Mouse (Mus musculus) ovary, adult 18-20 months (tissue): Measurements from ENCODE around the gene Dusp28.

ENCODE experiments used
- DNase-seq: peaks from one replicate; pipeline ENCODE4 v3.0.0; 2022; ENCODE audit warnings: low spot score, mixed read lengths

Gene Dusp28

DNA sequence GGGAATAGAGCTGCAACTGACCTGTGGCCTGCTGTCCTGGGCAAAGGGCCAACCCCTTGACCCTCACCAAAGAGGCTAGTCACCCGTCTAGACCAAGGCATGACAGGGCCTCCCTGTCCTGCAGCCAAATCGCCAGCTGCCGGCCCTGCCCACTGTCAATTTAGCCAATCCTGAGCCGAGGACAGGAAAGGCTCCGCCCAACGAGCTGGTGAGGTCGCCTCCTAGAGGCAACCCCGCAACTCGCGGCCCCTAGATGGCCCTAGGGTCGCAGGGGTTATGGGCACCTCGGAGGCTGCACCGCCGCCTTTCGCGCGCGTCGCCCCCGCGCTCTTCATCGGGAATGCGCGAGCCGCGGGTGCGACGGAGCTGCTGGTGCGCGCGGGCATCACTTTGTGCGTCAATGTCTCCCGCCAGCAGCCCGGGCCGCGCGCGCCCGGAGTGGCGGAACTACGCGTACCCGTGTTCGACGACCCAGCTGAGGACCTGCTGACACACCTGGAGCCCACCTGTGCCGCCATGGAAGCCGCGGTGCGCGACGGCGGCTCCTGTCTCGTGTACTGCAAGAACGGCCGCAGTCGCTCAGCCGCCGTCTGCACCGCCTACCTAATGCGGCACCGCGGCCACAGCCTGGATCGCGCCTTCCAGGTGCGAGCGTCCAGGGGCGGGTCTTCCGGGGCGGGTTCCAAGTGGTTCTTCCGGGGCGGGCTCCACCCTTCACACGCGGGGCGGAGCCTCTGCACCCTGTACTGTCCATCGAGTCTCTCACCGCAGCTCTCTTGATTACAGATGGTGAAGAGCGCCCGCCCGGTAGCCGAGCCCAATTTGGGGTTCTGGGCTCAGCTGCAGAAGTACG lies at the start of gene Dusp28:
Dusp28 (plus strand) TSS at position 203 of the 853 bp plus-strand sequence.
- peak; percentile 87 for DNase-seq

DNA sequence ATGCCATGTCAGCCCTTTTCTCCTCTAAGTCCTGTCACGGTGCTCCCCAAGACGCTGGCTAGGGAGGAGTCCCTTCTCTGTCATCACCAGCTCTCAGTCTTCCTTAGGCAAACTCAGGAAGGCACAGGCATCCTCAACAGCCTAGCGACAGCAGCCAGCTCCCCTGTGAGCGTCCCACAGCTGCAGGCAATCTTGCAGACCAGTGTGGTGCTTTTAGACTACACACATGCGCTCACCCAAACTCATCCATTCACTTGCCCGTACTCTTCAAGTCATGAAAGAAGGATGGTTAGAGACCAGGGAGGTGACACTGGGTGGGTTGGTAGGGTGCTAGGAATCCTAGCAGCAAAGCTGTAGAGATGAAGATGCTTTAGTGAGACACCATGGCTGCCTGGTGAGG lies 45.3 kb upstream of the Dusp28 start:
- no peak for DNase-seq

DNA sequence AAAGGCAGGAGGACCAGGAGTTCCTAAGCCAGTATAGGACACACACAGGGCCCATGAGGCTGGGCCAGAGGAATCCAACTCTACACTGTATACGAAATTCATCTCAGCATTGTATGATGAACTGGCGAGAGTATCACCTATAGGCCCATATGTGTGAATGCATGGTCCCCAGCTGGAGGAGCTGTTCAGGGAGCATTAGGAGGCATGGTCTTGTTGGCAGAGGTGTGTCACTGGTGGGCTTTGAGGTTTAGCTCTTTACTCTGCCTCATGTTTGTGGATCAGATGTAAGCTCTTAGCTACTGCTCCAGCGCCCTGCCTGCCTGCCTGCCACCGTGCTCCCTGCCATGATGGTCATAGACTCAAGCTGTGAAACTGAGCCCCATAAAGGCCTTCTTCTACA lies 43.5 kb upstream of the Dusp28 start:
- no peak for DNase-seq

DNA sequence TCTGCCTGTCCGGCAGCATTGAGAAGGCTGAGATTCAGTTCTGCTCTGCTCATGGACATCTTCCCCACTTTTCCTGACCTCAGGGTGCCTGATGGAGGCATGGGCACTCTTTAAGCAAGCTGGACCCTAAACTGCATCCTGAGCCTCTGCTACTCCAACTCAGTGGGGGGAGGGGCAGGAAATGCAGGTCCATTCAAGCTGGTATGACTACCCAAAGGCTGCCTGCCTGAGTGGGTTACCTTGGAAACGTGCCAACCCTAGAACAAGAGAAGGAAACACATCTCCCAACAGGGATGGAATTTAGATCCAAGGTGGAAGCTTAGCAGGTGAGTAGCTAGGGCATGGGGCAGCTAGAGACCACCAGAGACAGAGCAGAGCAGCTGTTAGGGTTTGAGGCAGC lies 40.6 kb upstream of the Dusp28 start:
- DNase-seq = no peak

DNA sequence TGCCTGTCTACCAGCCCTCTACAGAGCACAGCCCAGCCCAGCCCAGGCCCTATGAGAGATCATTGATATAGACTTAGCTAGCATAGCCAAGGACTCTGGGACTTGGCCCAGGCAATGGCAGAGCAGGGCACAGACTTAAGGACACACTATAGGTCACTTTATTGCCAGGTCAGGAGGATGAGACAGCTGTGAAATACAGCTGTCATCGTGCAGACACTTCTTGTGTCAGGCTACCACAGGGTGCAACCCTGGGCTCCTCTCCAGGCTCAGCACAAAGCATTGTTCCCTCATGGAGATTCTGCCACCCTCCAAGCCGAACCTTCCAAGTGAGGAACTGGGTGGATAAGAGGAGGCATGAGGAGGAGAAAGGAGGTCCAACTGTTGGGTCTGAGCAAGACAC lies 36.8 kb upstream of the Dusp28 start:
- DNase-seq = no peak

DNA sequence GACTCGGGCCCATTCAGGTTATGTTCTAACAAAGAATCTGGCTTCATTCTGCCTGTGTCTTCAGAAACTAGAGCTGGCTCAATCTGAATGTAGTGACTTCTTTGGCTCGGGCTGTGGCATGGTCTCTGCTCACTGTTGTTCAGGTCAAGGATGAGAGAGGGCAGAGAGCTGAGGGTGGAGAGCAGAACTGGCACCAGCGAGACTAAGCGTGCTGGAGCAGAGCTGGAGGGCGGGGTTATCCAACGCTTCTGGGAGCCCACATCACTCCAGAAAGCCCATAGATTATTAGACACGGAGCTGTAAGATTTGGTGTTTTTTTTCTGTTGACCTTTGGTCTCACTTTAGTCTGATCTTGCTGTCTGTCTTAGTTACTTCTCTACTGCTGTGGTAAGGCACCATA lies 34.1 kb upstream of the Dusp28 start:
- DNase-seq = no peak

DNA sequence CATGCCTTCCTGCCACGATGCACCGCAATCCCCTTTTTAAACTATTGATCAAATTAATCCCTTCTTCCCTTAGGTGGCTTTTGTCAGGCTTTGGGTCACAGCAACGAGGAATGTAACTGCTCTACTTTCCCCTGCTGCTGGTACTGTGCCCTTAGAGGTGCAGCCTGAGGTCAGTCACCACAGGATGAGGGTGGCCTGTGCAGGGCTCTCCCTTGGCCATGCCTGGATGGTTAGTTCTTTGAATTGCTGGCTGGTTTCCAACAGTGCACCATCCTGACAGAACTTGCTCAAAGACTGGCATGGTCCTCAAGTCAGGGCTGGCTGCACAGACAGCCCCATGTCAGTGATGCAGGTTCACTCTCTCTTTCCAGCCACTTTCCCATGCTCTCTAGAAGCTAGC lies 32.8 kb upstream of the Dusp28 start:
- DNase-seq = no peak

DNA sequence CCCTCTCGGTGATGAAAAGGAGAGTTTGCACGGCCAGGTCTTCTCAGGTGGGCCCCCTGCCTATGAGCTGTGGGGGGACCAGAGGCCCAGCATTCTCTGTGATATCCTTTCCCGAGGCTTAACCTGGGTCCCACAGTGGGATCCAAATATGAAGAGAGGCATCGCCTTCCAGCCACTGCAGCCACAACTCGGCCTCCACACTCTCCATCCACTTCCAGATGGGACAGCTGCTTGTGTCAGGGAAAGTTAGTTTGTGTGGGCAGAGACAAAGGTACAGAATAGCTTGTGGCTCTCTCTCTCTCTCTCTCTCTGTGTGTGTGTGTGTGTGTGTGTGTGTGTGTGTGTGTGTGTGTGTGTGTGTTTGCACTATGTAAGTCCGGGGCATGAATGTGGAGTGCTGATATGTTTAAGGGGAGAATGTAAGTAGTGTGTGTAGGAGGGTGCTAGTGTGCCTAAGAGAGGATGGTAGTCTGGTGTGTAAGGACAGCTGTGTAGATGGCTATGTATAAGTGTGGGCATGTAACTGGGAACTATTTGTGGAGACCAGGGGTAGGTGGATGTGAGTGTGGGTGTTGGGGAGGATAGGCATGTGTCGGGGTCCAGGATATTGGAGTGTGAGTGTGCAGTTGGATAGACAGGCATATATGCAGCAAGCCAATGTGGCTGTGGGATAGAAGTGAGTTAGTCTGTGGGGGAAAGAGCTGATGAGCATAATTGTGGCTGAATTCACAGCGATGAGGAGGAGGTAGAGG lies 31.2 kb upstream of the Dusp28 start:
- no peak for DNase-seq

DNA sequence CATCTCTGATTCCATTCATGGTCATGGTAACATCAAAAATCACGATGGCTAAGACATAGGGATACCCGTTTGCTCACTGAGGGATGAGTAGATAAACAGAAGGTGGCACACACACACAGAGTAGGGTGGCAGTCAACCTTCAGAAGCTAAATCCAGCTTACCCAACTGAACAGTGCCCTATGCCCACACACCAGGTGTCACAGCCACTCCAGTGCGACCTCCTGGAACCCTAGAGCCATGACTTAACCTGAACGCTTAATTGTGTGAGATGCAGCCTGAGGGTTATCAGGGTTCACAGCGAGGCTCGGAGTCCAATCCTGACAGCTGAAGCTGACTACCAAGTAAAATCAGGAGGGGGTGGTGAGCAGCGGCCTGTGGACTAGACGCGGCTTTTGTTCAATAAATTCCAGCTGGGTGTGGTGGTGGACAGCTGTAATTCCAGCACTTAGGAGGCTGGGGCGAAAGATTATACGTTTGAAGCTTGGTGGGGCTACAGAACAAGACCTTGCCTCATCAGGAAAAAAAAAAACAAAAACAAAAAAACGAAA lies 29.3 kb upstream of the Dusp28 start:
- no peak for DNase-seq

DNA sequence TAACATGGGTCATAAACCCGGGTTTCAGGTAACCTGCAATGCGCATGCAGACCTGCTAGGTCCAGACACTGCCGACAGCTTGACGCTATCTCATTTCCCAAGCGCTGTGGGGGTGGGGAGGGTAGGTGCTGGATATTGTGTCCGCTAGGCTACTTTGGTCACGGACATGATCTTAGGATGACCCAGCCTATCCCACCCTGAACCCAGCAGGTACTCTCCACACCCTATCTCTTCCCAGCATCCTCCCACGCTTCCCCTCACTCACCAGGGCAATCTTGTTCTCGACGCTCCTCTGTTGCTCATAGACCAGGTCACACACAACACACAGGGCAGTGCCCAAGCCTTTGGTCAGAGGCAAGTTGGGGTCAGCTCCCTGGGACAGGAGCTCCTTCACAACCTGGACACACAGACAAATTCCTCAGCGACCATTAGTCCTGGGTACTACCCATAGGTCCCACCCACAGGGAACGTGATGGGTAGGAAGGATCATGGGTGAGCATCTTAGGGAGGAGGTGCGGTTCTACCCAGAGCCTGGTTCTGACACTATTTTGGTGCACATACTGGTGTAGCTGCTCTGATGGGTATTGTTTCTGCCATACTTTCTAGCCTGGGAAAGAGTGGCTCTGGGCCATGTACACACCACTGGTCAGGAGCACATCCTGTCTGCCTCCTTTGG lies 28.6 kb upstream of the Dusp28 start:
- DNase-seq = no peak

DNA sequence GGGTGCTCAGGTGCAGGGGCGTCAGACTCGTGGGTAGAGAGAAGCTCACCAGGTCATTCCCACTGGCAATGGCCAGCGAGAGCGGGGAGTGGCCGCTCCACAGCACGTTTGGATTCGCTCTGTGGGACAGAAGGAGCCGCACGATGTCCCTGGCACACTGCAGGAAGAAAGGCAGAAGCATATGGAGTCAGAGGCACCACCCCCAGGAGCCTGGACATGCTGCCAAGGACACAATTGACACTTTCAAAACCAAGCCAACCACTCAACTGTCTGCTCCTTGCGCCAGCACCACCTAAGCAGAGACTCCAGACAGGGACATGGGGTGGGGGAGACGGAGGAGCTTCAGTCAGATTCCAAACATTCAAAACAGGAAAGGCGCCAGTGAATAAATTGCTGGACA lies 27.5 kb upstream of the Dusp28 start:
- no peak for DNase-seq

DNA sequence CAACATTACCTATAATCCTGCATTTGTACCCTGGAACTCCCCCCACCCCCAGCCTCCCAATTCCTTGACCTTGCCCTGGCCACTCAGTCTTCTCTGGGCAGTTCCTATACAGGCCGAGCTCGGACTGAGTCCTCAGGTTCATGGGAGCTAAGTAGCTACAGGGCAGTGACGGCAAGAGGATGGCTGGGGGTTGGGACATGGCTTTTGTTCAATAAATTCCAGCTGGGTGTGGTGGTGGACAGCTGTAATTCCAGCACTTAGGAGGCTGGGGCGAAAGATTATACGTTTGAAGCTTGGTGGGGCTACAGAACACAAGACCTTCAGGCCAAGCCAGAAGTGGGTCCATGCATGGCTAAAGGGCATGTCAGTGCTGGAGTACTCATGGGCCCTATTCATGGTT lies 26.7 kb upstream of the Dusp28 start:
- no peak for DNase-seq

DNA sequence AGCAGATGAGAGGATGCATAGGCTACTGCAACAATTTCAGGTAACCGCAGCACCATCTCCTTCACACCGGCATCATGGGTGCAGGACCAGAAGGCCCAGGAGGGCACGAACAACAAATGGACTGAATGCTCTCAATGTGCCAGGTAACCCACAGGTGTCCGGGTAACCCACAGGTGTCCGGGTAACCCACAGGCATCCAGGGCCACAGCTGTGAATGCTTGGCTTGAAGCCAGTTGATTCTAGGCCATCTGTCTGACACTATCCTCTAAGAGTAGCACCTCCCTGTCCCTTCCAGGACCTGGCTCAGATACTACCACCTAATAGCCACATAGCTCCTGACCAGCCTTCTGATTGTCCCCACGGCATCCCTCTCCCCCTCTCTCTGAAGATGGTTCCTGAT lies 24.8 kb upstream of the Dusp28 start:
- no peak for DNase-seq

DNA sequence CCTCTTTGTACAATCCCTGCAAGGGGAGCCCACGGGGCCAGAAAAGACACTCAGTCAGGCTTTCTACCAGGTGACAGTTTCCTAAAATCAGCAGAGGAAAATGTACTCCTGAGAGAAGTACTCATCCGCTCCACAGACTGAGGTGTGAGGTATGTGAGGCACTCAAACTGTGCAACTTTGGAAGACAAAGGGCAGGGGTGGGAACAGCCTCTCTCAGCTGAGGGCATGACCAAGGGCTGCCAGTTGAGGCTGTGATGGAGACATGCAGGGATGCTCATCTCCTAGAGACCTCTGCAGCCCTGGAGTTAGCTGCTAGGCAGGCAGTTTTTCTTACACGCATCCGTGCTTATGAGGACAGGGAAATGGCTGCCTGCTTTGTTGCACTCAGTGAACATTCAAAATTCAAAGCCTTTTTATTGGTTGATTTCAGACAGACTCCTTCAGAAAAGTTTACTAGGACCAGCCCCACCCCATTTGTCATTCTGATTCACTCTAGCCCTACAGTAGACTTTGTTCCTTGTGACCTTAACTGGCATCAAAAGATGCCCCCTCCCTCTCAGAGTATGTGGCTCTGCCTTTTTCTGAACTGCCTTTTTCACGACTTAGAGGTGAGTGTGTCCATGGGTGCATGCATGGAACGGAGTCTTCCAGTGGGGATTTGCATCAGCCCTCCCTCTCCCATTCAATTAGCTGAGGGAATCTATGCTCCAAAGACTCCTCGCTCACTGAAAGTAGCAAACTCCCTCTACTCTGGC lies 17.7 kb upstream of the Dusp28 start:
- DNase-seq = no peak

DNA sequence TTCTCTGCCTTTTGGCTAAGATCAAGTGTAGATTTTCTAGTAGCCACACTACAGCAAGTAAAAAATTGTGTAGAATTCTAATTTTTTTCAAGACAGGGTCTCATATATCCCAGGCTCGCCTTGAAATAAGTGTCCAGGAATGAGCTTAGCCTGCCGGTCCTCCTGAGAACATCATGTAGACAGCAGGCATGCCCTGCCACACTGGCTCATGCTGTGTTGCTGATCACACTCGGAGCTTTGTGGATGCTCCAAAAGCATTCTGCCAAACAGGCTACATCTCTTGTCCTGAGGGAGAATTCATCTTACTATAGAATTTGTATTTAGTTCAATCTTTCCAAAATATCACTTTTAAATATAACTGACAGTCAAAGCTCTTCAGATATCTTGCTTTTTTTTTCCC lies 14.0 kb upstream of the Dusp28 start:
- DNase-seq = no peak

DNA sequence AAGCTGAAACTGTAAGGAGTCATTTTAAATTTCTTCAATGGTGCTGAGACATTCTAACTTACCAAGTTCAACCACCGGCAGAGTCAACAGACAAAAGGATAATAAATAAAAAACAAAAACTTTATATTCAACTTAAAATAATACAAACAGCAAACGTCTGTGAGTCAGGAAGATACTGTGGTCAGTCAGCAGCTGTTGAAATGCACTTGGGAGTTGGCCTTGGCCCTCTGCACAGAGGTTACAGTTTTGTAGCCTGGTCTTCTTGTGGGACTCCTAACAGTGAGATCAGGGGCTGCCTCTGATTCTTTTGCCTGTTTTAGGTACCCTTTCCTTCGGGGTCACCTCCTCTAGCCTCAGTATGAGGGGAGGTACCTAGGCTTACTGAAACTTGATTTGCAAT lies 12.9 kb upstream of the Dusp28 start:
- no peak for DNase-seq

DNA sequence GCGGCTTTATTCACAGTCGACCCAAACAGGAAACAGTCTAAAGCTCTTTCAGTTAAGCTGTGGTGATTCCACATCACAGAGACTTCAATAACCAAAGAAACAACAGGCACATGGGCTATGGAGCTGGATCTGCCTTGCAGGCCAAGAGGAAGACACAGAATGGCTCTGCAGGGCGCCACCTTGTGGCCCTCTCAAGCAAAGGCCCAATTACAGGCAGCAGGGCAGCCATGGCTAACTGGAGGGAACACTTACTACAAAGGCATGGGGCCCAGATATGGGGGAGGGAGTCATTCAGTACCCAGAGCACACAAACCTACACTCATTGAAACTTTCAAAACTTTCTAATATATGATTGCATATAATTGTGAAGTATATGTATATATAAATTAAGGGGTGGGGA lies 11.7 kb upstream of the Dusp28 start:
- DNase-seq = peak; percentile 37

DNA sequence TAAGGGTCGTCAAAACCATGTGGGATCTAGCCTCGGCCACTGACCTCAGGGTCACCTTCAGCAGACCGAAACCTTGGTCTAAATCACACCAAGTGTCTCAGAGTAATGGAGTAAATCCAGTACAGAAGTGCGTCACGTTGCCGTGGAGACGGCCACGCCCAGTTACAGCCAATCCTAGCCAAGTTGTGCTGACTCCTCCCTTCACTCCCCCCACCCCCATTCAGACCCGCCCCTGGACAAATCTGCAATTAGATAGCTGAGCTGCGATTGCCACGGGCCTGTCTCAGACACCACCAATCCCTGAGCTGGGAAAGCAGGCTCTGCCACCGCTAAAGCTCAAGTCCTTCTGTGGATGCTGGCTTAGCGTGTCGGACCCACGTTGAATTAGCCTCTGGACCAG lies 4.0 kb upstream of the Dusp28 start, which contains the start of gene Ankmy1:
Ankmy1 (minus strand) TSS at position 121 of the 400 bp plus-strand sequence.
- peak; percentile 53 for DNase-seq

DNA sequence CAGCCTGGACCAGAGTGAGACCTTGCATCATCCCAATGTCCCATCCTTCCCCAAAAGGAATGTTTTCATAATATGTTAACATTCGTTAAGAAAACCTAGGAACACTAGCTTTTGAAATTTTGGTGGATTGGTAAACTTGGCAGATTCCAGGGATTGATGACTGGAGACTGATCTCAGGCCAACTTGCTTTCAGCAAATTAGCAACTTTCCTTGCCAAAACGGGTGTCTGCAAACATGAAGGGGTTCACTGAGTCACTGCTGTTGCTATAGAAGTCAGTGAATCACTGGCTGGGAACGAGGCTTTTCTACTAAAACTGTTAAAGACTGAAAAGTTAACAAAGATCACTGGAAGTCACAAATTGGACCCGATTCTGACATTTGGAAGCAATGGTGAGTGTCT lies 3.2 kb upstream of the Dusp28 start:
- DNase-seq = no peak

DNA sequence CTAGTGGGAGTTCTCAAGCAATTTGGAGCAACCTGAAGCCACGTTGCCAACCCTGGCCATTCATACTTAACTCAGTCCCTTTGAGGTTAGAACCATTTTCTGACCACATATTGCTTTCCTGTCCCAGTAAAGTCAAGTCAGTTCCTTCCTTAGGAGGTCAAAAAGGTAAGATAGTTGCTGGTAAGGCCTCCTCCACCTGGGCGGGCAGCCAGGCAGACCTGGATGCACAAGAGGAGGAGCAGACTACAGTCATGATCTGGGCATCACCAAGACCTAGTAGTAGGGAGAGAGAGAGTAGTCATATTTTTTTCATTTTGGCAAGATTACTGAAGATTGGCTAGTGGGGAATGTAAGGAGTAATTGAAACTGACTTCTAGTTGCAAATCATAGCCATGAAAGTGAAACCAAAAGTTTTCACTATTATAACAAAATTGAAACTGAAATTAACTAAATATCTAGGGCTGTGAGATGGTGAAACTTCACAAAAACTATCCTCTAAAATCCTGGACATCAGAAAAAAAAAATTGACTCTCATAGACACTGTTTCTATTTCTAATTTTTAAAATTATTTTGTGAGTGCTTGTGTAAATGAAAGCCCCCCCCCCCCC lies 974 bp upstream of the Dusp28 start:
- DNase-seq = no peak

DNA sequence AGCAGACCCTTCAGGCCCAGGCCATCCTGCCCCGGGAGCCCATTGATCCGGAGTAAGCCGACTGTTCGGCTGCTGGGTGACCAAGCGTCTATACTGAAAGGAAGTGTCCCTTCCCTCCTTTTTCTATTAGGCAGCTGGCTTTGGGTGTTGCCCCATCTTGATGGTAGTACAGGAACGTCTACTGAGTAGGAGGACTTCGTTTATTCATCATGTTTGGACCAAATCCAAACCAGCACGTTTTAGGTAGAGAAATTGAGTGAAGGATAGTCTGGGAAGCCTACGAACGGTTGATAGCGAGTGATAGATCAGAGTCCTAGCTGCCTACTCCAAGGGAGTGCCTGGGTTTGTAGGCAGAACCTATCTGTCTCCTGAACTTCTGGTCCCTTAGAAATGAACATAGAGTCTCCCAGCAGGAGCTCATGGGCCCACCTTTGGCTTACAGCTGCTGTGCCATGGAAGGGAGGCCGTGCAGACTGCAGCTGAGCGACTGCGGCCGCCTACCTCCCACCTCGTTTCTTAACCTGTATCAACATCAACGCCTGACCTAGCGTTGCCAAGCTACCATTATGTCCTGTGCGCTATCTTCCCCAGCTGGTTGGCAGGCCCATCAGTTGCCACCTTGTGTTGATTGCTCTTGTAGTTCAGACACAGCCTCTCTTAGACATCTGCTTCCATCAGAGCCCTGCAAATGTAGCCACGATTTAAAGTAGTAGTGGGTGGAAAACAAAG lies 1.0 kb downstream of the Dusp28 start:
- no peak for DNase-seq
